Mouse (Mus musculus) brain, embryonic 14.5 days (tissue): ENCODE measurements around the gene Usp42. TPM values are rescaled to one million over a fixed set of nuclear protein-coding genes. Genes with fewer than 3 reads are reported as not detected.
A peak's percentile ranks its signal among the peaks of the same experiment; 100 is the strongest.

Experiments used
- DNase-seq: peaks from one replicate; pipeline ENCODE4 v3.0.0-alpha.2; 2011; ENCODE audit warnings: low read depth
- CTCF ChIP-seq: fragments of 200-500 bp; IDR thresholded peaks from 2 replicates; pipeline ENCODE4 v1.5.1; 2012; ENCODE audit warnings: inconsistent platforms, mild to moderate bottlenecking, moderate library complexity, borderline replicate concordance; ENCODE audit not compliant: insufficient read depth, insufficient read length; ENCODE audit errors: extremely low read depth
- POLR2A ChIP-seq: fragments of 200-500 bp; IDR thresholded peaks from 2 replicates; pipeline ENCODE4 v1.6.1; 2012; ENCODE audit warnings: mild to moderate bottlenecking, inconsistent platforms, borderline replicate concordance; ENCODE audit not compliant: poor library complexity, insufficient read depth, insufficient read length, severe bottlenecking; ENCODE audit errors: extremely low read depth
- polyA plus RNA-seq: library from polyadenylated mRNA; depleted of rRNA; stranded (reverse); fragments of >200 nt; gene quantifications from 2 replicates; pipeline ENCODE4 v1.2.3, GENCODE M21; 2012

Usp42 gene
- polyA plus RNA-seq, 1 experiment = 28.2 TPM

DNA sequence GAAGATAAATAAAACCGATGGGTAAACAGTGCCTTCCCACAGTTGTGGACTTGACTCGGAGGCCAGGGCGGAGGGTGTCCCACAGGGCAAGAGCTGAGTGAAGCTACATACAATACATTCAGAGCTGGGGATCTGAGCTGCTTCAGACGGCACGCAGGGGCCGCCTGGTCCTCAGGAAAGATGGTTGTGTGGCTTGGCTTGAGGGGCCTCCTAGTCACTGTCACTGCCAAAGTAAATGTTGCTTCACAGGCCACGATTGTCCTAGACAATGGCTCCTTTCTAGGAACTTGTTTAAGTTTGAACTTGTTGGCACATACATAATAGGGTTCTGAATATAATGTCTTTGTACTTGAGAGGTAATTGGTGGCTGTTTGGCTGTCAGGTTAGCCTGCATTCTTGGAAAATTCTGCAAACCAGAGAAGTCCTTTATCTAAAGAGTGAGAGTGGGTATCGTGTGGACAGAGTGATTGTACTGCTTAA lies 47.1 kb downstream of the Usp42 start:
- peak; percentile 46 for DNase-seq
- TF ChIP-seq CTCF (no peak), POLR2A (no peak)

DNA sequence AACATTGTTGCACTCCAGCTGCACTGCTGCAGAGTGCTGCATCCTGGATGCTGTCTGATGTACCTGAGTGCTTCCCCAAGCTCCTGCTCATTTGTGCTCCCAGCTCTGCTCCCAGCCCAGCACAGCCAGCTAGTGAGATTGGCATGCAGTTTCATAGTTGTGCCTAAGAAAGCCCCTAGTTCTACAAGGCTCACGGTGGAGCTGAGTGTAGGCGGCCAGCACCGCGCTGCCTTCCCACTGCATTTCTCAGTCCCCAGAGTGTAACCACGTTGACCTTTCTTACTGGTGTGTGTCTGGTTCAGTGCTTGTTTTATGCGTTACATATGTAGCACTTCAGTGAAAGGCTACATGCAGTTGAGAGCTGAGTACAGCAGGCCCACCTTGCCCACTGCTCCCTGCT lies 48.4 kb downstream of the Usp42 start:
- no peak for TF ChIP-seq CTCF
- TF ChIP-seq POLR2A = no peak
- DNase-seq = no peak

DNA sequence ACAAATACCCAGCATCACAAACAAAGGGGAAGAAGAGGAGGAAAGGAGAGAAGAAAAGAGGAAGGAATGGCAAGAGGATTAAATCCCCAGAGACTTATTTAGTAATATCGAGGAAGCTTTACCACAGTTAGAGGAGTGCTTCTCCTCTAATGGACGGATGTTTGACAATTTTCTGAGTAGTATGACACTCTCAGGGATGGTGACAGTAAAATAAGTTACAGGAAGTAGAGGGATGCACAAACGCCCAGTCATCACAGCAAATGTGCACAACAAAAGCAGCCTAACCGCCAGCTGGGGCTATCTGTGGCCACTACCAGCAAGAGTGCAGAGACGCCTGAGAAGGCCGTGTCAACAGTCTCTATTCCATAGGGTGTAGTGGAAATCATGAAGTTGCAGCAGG lies 52.4 kb downstream of the Usp42 start:
- no peak for DNase-seq
- no peak for TF ChIP-seq CTCF
- TF ChIP-seq POLR2A = no peak

DNA sequence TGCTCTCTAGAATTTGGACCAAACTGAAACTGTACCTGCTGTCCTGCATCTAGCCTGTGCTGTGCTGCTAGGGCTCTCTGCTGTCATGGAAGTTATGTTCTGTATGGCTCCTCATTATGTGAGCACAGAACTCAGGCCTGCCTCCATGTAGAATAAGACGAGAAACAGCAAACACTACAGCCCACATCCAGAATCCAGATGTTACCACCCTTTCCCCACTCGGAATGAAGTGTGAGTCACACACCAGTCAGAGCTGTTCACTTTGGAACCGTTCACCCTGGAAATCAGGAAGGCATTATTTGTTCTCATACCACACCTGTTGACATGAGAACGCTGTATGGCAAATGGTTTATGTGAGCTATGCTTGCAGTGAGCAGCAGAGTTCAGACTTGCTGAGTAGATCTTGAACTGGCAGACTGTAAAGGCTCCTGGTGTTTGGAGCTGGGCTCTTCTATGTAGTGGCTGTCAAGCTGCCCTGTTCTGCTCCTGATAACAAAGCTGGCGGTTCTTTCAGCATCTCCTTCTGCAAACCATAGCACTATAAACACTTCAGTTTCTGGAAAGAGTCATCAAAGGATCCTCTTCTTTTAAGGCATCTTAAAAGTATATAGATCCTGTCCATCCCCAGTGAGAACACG lies 53.3 kb downstream of the Usp42 start:
- DNase-seq = no peak
- TF ChIP-seq POLR2A = no peak
- TF ChIP-seq CTCF = no peak

DNA sequence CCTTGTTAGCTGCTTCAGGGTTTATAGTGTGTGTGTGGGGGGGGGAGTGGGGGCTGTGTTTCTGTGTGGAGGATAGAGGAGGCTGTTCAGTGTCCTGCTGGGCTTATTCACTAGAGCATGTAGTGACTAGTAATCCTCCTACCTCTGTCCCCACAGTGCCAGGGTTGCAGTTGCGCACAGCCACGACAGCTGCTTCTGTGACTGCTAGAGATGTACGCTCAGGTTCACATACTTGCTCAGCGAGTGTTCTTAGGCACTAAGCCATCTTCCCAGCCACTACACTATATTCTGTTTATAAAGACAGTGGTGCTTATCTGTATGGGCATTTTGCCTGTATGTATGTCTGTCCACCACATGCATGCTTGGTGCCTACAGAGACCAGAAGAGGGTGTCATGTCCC lies 54.7 kb downstream of the Usp42 start:
- no peak for TF ChIP-seq POLR2A
- TF ChIP-seq CTCF = no peak
- DNase-seq = no peak

DNA sequence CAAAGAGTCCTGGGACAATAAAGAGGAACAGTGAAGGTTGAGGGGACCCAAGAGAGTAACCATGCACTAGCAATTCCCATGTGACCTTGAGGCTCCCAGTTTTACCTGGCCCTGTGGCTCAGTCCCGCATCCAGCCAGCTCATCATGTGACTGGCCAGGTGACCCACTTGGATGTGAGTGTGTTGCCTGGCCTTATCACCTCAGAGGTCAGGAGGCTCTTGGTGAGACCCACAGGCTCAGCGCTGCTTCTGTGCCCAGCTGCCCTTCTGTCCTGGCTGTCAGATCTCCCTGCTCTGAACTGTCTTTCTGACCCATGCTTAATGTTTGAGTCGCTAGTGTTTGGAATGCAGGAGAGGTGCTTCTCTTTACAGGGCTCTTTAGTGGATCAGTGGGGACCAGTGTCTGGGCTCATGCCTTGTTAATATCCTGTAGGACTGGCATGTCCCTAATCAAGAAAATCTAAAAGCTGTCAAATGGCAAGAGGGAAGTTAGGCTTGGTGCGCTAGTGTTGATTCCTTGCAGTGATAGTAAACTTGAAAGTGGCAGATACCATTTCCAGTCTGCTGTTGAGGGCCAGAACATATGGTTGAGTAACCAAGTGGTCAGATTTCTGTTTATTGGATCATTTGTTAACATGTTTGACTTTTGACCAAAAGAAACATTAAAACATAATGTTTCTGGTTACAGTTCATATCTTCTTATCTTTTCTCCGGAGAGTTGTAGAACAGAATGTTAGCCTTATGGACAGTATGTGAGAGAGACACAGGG lies 55.7 kb downstream of the Usp42 start:
- no peak for DNase-seq
- TF ChIP-seq POLR2A (no peak), CTCF (no peak)

DNA sequence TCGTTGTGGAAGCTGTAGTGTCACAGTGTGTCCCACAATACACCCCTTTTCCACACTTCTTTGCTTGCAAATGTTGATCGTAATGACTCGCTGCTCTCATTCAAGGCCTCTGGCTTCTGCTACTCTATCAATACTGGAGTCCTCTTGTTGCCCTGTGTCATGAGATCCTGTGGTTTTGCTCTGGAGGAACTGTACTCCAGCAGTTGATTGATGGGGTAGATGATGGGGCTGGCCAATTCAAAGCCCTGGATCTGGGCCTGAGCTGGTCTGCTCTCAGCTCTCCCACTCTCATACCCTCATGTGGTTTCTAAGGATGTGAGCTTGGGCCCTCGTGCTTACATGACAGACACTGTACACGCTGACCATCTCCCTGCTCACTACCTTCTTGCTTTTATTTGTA lies 57.5 kb downstream of the Usp42 start:
- no peak for DNase-seq
- no peak for TF ChIP-seq POLR2A
- no peak for TF ChIP-seq CTCF

DNA sequence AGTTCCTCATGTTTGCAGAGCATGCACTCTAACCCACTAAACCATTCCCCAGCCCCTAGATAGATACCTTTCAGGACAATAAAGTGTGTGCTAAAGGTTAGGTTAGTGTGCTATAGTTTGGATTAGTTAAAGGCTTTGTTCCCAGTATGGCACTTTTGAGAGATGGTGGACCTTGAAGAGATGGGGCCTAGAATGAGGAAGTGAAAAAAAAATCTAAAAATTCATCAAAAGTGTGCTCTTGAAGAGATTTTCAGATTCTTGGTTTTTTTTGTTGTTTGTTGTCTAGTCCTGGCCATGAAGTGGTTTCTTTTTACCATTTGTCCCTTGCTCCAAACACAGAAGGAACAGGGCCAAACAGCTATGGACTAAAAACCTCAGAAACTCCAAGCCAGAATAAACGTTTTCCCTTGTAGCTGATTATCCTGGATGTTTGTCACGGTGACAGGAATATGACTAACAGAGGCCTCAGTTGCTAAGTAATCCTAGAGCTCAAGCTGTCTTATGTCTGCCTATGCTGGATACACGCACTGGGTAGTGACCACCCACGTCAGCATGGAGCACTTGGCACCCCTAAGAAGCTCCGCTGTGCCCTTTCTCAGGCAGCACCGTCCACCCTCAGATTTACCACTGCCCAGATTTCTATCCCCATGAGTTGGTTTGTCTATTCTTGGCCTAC lies 61.2 kb downstream of the Usp42 start:
- TF ChIP-seq CTCF = no peak
- TF ChIP-seq POLR2A = no peak
- DNase-seq = no peak

DNA sequence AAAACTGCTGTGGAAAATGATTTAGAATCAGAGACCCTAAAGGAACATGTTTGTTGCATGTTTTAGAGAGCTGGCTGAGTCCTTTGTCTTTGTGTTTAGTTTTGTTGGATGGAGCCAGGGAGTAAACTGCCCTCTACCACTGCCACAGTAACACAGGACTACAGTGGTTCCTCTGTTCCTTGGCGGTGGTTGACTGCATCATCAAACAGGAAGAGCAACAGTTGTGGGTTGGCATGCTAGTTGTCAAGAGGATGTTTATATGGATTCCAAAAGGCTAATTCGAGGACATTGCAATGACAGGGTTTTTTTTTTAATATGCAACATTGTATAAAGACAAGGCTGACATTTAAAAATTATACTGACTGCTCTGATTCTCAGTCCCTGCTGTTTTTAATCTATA lies 62.2 kb downstream of the Usp42 start:
- TF ChIP-seq CTCF (no peak), POLR2A (no peak)
- peak; percentile 11 for DNase-seq

DNA sequence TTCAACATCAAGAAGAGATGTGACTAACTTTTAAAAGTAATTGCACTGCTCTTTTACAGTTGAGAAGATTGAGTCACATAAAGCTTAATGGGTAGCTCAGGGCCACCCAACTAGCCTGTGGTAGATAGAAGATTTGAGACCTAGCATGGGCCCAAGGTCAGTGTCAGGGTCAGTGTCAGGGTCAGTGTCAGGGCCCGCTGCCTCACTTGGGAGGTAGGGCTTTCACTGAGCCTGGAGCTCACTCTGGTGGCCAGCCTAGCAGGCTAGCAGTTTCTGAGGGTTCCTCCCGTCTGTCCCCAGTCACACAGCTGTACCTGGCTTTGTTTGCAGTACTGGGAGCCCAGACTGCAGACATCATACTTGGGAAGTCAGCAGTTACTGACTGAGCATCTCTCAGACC lies 62.7 kb downstream of the Usp42 start:
- TF ChIP-seq POLR2A (no peak), CTCF (no peak)
- DNase-seq = no peak

DNA sequence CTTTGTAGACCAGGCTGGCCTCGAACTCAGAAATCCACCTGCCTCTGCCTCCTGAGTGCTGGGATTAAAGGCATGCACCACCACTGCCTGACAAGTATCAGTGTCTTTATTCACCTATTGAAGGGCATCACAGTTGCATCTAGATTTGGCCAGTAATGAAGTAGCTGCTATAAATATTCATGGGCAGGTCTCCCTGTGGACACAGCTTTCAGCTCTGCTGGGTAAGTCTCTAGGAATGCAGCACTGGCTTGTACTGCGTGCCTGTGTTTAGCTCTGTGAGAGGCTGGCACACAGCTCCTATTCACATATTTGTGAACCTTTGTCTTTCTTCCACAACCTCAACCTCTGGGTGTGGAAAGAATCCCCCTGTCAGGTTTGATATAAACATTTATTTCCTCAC lies 63.2 kb downstream of the Usp42 start:
- TF ChIP-seq POLR2A = no peak
- TF ChIP-seq CTCF = no peak

DNA sequence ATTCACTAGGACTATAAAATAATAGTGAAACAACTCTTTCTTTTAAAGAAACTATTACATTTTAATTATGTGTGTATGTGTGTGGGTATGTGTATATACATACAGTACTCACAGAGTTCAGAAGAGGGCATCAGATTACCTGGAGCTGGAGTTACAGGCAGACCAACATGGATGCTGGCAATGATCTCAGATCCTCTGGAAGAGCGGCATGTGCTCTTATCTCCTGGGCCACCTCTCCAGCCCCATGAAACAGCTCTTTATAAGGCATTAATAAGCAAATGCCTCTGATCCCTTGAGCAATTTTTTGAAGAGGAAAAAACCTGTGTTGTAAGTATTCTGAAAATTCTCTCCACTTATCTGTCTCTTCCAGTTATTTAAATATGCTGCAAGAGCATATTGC lies 66.1 kb downstream of the Usp42 start:
- no peak for TF ChIP-seq POLR2A
- no peak for TF ChIP-seq CTCF

More for the DNA sequence above, 63.2 kb downstream of the Usp42 start:
- DNase-seq = peak; percentile 71

DNA sequence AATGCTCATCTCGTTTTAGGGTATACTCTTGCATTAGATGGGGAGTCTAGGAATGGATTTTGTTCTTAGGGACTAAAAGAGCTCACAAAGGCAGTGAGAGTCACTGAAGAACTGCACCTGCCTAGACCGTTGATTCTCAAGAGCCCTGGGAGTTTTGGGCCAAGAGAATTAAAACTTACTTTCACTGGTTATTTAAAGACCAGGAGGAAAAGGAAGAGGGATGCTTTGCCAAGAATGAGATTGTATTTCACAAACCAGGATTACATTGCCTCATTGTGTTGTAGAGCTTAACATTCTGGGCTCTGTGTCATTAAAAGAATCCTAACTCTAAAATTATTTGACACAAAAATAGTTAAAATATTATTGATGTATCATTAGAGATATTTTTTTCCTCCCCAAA lies 66.5 kb downstream of the Usp42 start:
- no peak for DNase-seq
- TF ChIP-seq POLR2A (no peak), CTCF (no peak)

More for the DNA sequence above, 66.1 kb downstream of the Usp42 start:
- no peak for DNase-seq
